In the genomic region with DNA sequence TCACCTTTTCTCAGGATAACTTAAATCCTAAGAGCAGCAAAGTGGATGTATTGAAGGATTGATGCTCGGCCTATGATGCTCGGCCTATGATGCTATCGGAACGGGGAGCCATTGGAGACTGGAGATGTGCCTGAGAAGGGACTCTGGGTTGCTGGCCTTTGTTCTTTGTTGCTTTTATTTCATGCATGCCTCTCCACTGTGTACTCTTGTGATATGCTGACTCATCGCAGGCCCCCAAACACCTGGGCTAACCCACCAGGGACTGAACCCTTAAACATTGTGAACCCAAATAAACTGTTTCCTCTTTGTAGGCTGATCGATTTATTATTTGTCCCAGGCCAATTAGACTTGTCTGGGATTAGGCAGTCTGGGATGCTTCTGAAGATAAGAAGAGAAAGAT, we compare ENCODE assay signal across 27 mouse cellular contexts.
DNase-seq lines count a peak whose midpoint lies in the region; ATAC-seq and TF ChIP-seq lines count a peak whose summit lies in the region.
"Had no signal": no experiment of that assay in that cellular context is flagged by ENCODE, and none has a peak within 500 bp of the region (broad histone marks: within the 10 kb centered on the region; RNA-seq: fewer than 3 reads in every experiment).

No protein-coding gene starts in this region.

- no peak overlapping the region for H3K4me3 ChIP-seq in forebrain, embryonic 10.5 days
- no peak overlapping the region for H3K4me3 ChIP-seq in forebrain, postnatal 0 days (ENCODE audit: low read depth, low read length)
- no peak overlapping the region for H3K4me3 ChIP-seq in midbrain, embryonic 10.5 days
- H3K4me3 ChIP-seq in midbrain, embryonic 13.5 days (replicated peaks): no peak overlapping the region
- H3K4me3 ChIP-seq: embryonic facial prominence, embryonic 10.5 days; embryonic facial prominence, embryonic 13.5 days; erythroblast, embryonic 14.5 days; forebrain, embryonic 13.5 days; gastrocnemius, adult 2 months; heart, embryonic 10.5 days; heart, embryonic 13.5 days had no signal

- H3K9me3 ChIP-seq in forebrain, embryonic 10.5 days: peaks cover 18% of the 10 kb centered on the region
- no peaks in the 10 kb centered on the region for H3K9me3 ChIP-seq in forebrain, postnatal 0 days (ENCODE audit: low read length)
- peaks cover 7% of the 10 kb centered on the region for H3K9me3 ChIP-seq in midbrain, embryonic 10.5 days (replicated peaks)
- 0 out of 2 replicates have a peak, but pooled peaks cover 7% of the 10 kb centered on the region for H3K9me3 ChIP-seq in midbrain, embryonic 13.5 days

- DNase-seq in forebrain, embryonic 10.5 days (ENCODE audit: extremely low spot score, low spot score): no peak
- DNase-seq in forebrain, postnatal 0 days: no peak
- no peak for DNase-seq in midbrain, embryonic 10.5 days (ENCODE audit: low spot score)
- DNase-seq in thymus, postnatal 25 days: peak; percentile 35
- no peak for DNase-seq in neural tube, embryonic 10.5 days (ENCODE audit: extremely low spot score, low spot score)
- DNase-seq: adrenal gland, adult 8-10 months; adrenal gland, postnatal 25 days; cerebellum, adult 11-12 months; cerebellum, adult 8-10 months; cerebellum, postnatal 10 days; cerebellum, postnatal 36 days; gastrocnemius, adult 2 months; gastrocnemius, postnatal 14 days; heart, adult 18-20 months; heart, postnatal 14 days; heart, postnatal 4 days had no signal

- no peak overlapping the region for H3K9ac ChIP-seq in forebrain, postnatal 0 days
- no peak overlapping the region for H3K9ac ChIP-seq in midbrain, embryonic 13.5 days (replicated peaks)
- H3K9ac ChIP-seq: embryonic facial prominence, embryonic 13.5 days; forebrain, embryonic 13.5 days; heart, embryonic 13.5 days; hindbrain, embryonic 14.5 days had no signal

- 85% methylated on average over 6 of the region's 6 CpGs for WGBS in forebrain, embryonic 10.5 days
- WGBS in forebrain, postnatal 0 days: 91% methylated on average over 6 of the region's 6 CpGs
- 92% methylated on average over 6 of the region's 6 CpGs for WGBS in midbrain, embryonic 10.5 days
- 94% methylated on average over 6 of the region's 6 CpGs for WGBS in midbrain, embryonic 13.5 days

- peak overlapping the region; percentile 86 for H3K27ac ChIP-seq in forebrain, embryonic 10.5 days
- no peak overlapping the region for H3K27ac ChIP-seq in forebrain, postnatal 0 days (ENCODE audit: low read depth, low read length)
- H3K27ac ChIP-seq in midbrain, embryonic 10.5 days (replicated peaks): peak overlapping the region; percentile 66
- no peak overlapping the region for H3K27ac ChIP-seq in midbrain, embryonic 13.5 days
- H3K27ac ChIP-seq: embryonic facial prominence, embryonic 13.5 days; gastrocnemius, adult 2 months; heart, embryonic 10.5 days; heart, embryonic 13.5 days; hindbrain, embryonic 14.5 days; hindbrain, postnatal 0 days had no signal

- H3K4me2 ChIP-seq in forebrain, postnatal 0 days (ENCODE audit: low read depth): no peak overlapping the region
- no peak overlapping the region for H3K4me2 ChIP-seq in midbrain, embryonic 13.5 days (replicated peaks)
- H3K4me2 ChIP-seq: embryonic facial prominence, embryonic 13.5 days; forebrain, embryonic 13.5 days; heart, embryonic 13.5 days; hindbrain, embryonic 14.5 days had no signal

- H3K36me3 ChIP-seq in forebrain, embryonic 10.5 days (replicated peaks): no peaks in the 10 kb centered on the region
- H3K36me3 ChIP-seq in forebrain, postnatal 0 days (ENCODE audit: insufficient read depth): no peaks in the 10 kb centered on the region
- no peaks in the 10 kb centered on the region for H3K36me3 ChIP-seq in midbrain, embryonic 10.5 days
- no peaks in the 10 kb centered on the region for H3K36me3 ChIP-seq in midbrain, embryonic 13.5 days
- H3K36me3 ChIP-seq: embryonic facial prominence, embryonic 10.5 days; embryonic facial prominence, embryonic 13.5 days; heart, embryonic 10.5 days; heart, embryonic 13.5 days had no signal

- H3K27me3 ChIP-seq in forebrain, embryonic 10.5 days (ENCODE audit: poor library complexity, severe bottlenecking): no peaks in the 10 kb centered on the region
- no peaks in the 10 kb centered on the region for H3K27me3 ChIP-seq in forebrain, postnatal 0 days (ENCODE audit: insufficient read depth, low read length)
- H3K27me3 ChIP-seq in midbrain, embryonic 10.5 days (ENCODE audit: low read depth, poor library complexity, severe bottlenecking): no peaks in the 10 kb centered on the region
- H3K27me3 ChIP-seq in midbrain, embryonic 13.5 days: no peaks in the 10 kb centered on the region
- H3K27me3 ChIP-seq: embryonic facial prominence, embryonic 13.5 days; forebrain, embryonic 13.5 days; heart, embryonic 13.5 days had no signal

- no peak for TF ChIP-seq CTCF in forebrain, postnatal 0 days (IDR thresholded peaks at IDR 0.05; ENCODE audit: low read depth)

- H3K4me1 ChIP-seq in forebrain, embryonic 10.5 days: peaks cover 28% of the 10 kb centered on the region
- H3K4me1 ChIP-seq in forebrain, postnatal 0 days (ENCODE audit: insufficient read depth): no peaks in the 10 kb centered on the region
- H3K4me1 ChIP-seq in midbrain, embryonic 10.5 days: peaks cover 16% of the 10 kb centered on the region
- no peaks in the 10 kb centered on the region for H3K4me1 ChIP-seq in midbrain, embryonic 13.5 days (replicated peaks)
- H3K4me1 ChIP-seq: embryonic facial prominence, embryonic 13.5 days; heart, embryonic 13.5 days had no signal

- ATAC-seq in forebrain, postnatal 0 days: no peak
- ATAC-seq in midbrain, embryonic 13.5 days: no peak
- ATAC-seq: activated CD4-positive, CD25-positive, alpha-beta regulatory T cell, adult 4 months; forebrain, embryonic 13.5 days; forebrain, embryonic 16.5 days; hindbrain, postnatal 0 days had no signal

Comparison
In these comparisons a context has a peak if more than half of its experiments do, and no peak if none do; other contexts are left out.
1. H3K27ac ChIP-seq: peak in forebrain, embryonic 10.5 days (single experiment) and midbrain, embryonic 10.5 days (single experiment); none in forebrain, postnatal 0 days (single experiment) and midbrain, embryonic 13.5 days (single experiment).